Mouse (Mus musculus): ENCODE data around the gene Serpinb6c.
A peak's percentile ranks its signal among the peaks of the same experiment; 100 is the strongest.
"Not testable (repeated sequence)": the region's sequence is repeated elsewhere in the genome, so short reads cannot be mapped to it uniquely, and the experiment has no call there.

The Serpinb6c gene

GRCm38 (mm10) chr13:33905176-33905954 is at the start of gene Serpinb6c:
Gene Serpinb6c (minus strand): TSS chr13:33905708.
- no peak for DNase-seq (ENCODE audit: low spot score in 2 of 2)

- no peak for DNase-seq (ENCODE audit: low spot score in 2 of 2)
These were observed 47.4 kb upstream of the Serpinb6c start for GRCm38 (mm10) chr13:33952947-33953346.

- DNase-seq (ENCODE audit: low spot score in 2 of 2): no peak
These were observed 46.6 kb upstream of the Serpinb6c start for GRCm38 (mm10) chr13:33952075-33952449.

- DNase-seq (ENCODE audit: low spot score in 2 of 2): no peak
These were observed 46.0 kb upstream of the Serpinb6c start for GRCm38 (mm10) chr13:33951308-33952074.

GRCm38 (mm10) chr13:33942212-33942779 is 36.8 kb upstream of the Serpinb6c start:
- DNase-seq (ENCODE audit: low spot score in 2 of 2): peak in 1 of 2 experiments; percentile 31

GRCm38 (mm10) chr13:33941288-33941808 is 35.8 kb upstream of the Serpinb6c start:
- no peak for DNase-seq (ENCODE audit: low spot score in 2 of 2)

GRCm38 (mm10) chr13:33937587-33937986 is 32.1 kb upstream of the Serpinb6c start:
- DNase-seq (ENCODE audit: low spot score in 2 of 2): not testable (repeated sequence)

DNA sequence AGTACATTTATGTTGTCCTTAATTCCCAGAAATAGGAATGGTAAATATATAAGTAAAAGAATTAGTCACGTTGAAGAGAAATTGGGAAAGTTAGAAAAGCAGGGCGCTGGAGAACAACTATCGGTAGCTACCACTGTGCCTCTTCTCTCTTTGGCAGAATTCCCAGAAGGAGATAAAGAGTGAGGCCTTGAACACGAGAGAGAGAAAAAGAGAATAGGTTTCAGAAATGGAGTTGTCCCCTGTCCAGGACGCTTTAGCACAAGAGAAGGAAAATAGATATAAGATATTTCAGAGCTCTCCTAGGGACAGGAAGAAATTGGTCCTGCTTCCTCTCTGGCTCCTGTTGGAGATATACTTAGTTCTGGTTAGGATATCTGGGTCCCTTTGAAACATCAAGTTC is 31.6 kb upstream of the Serpinb6c start:
- DNase-seq (ENCODE audit: low spot score in 2 of 2): no peak

DNA sequence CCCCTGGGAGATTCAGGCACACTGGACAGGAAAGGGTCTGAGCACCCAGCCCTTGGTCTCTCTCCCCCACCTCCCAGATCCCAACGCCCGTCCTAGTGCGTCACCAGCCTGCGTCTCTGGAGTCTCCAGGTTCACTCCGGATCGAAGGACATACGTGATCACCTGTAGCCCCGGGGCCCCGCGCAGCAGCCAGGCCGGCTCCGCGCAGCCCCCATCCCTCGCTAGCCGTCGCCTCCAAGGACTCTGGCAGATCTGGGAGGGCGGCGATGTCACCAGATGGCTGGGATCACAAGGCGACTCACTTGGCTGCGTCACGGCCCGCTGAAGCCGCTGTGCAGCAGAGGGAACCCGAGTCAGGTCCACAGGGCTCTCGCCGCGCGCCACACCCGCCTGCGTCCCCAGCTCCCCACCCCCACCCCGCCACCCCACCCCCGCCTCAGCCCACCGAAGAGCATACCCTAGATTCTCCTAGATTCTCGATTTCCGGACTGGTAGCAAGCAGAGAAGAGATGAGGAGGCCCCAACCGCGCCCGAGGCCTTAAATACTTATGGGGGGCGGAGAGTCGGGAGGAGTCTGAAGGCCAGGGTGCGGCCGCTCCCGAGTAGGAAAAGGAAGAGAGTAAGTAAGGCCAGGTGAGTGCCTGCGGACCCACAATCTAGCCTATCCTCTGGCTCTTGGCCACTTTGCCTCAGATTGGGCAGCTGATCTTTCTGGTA is 30.1 kb upstream of the Serpinb6c start:
- peak; percentile 61 to 73 for DNase-seq (ENCODE audit: low spot score in 2 of 2)

GRCm38 (mm10) chr13:33934743-33935142 is 29.2 kb upstream of the Serpinb6c start:
- DNase-seq (ENCODE audit: low spot score in 2 of 2): no peak

GRCm38 (mm10) chr13:33930912-33931311 is 25.4 kb upstream of the Serpinb6c start:
- DNase-seq (ENCODE audit: low spot score in 2 of 2): no peak

- DNase-seq (ENCODE audit: low spot score in 2 of 2): no peak
These were observed 24.8 kb upstream of the Serpinb6c start for GRCm38 (mm10) chr13:33930281-33930680.

- DNase-seq (ENCODE audit: low spot score in 2 of 2): no peak
These were observed 16.2 kb upstream of the Serpinb6c start for GRCm38 (mm10) chr13:33921699-33922098.

GRCm38 (mm10) chr13:33921041-33921440 is 15.5 kb upstream of the Serpinb6c start:
- DNase-seq (ENCODE audit: low spot score in 2 of 2): no peak

DNA sequence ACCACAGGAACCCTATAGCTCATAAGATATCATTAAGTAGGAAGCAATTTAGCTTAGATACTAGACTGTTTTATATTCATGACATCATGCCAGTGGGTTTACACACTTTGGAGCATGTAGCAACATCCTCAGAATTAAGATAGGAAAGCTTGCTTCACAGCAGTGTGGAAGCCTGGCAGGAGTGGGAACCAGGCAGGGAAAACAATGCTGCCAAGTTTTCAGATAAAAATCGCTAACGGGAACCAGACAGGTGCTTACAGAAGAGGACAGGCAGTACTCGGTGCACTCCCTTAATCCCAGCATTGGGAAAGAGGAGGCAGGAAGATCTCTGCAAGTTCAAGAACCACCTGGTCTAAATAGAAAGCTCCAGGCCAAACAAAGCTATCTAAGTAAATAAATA is 1.3 kb upstream of the Serpinb6c start:
- no peak for DNase-seq (ENCODE audit: low spot score in 2 of 2)

- DNase-seq (ENCODE audit: low spot score in 2 of 2): no peak
These were observed 2.2 kb downstream of the Serpinb6c start for GRCm38 (mm10) chr13:33903290-33903689.

DNA sequence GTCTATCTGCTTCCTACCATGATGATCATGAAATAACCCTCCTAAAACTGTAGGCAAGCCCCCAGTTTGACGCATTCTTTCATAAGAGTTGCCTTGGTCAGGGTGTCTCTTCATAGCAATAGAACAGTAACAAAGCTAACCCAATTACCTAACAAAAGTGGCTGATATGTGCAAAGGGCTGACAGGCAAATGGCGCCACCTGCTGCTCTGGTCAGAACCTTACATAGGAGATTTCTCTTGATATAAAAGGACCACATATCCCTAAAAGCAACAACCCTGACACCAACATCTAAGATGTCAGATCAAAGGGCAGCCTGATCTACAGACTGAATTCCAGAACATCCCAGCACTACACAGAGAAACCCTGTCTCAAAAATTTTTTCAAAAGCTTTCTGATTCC is 11.3 kb downstream of the Serpinb6c start:
- peak in 1 of 2 experiments; percentile 42 for DNase-seq (ENCODE audit: low spot score in 2 of 2)

GRCm38 (mm10) chr13:33843308-33843707 is 62.2 kb downstream of the Serpinb6c start, which contains the start of gene Serpinb6e:
Gene Serpinb6e (minus strand): TSS chr13:33843408.
- DNase-seq (ENCODE audit: low spot score in 2 of 2): no peak

DNA sequence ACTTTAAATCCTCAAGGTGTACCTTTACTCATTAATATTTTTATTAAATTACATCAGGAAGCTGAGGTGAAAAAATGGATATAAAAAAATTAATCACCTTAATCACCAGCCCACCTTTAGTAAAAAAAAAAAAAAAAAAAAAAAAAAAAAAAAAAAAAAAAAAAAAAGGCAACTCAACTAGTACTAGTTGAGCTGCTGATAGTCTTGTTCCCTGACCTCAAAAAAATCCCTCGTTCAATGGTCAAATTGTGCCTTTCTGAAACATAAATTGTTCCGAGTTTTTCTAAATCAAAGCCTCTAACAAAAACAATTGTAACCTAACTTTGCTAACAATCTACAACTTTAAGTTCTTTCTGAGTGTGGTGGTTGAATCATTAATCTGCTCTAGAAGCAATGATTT is 74.8 kb downstream of the Serpinb6c start:
- DNase-seq (ENCODE audit: low spot score in 2 of 2): no peak
